Mouse (Mus musculus): Measurements from ENCODE around the gene Med20.
A peak's percentile ranks its signal among the peaks of the same experiment; 100 is the strongest.

The Med20 gene

DNA sequence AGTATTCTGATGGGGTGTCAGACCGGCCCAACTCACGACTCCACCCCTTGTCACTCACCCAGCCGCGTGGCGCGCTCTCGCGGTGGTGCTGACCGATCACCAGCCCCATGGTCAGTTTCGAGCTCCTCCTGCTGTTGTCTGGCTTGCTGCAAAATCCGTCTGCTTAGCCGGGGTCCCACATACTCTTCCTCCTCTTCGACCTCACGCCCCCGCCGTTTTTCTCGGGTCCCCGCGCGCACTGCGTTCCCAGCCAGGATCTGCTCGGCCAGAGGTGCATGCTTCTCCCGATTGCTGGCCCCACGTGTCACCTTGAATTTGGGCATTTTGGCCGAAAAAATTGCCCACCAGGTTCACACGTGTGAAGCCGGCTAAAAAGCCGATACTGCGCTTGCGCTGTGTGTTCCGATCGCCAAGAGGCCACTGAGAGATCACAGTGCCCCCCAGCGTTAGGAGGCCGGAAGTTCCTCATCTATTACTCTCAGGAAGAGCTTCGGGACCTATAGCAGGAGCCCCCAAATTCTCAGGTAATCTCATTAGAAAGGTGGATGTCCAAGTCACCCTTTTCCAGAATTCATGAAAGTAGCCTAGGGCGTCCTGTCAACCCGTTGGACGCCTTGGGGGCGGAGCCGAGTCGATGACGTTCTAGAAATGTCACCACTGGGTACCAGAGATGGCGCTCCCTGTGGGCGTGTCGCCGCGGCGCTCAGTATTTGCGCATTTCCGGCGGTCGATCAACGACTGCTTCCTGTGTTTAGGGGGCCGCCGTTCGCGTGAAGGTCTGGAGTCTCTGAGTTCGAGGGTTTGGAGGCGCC lies at the start of gene Med20, which contains the start of the genes Bysl and Gm20517:
TSS of gene Med20 (plus strand) at position 734 of the 812 bp plus-strand sequence.
TSS of gene Bysl (minus strand) at position 644 of the 812 bp plus-strand sequence.
TSS of gene Gm20517 (plus strand) at position 741 of the 812 bp plus-strand sequence.
- DNase-seq = peak; percentile 97

DNA sequence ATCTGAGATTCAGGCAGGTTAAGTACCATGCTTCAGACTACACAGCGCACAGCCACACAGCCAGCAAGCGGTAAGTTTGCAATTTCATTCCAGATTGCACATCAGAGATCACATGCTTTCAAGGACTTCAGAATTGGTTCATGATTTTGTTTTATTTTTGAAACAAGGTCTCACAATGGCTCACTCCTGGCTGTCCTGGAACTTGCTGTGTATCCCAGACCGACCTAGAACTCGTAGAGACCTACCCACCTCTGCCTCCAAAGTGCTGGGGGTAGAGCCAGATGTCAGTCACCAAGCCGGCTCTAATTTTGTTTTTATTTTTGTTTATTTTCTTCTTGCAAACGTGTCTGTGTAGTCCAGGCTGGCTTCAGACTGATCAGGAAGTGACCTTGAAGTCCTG lies 48.5 kb upstream of the Med20 start:
- no peak for DNase-seq

DNA sequence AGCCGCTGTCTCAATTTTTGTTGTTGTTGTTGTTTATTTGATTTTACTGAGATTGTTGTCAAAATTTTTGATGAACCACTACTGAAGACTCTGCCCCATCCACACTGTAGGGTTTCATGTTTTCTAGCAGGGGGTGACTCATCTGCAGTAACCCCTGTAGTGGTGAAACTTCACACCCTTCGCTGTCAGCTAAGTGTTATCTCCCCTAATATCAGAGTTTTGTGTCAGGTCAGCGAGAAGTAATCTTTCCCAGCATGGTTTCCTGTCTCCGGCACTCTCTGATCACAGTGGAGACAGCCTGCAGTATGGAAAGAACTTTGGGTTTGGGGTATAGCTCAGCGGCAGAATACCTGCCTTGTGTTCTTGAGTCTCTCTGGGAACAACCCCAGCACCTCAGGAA lies 46.8 kb upstream of the Med20 start:
- DNase-seq = no peak

DNA sequence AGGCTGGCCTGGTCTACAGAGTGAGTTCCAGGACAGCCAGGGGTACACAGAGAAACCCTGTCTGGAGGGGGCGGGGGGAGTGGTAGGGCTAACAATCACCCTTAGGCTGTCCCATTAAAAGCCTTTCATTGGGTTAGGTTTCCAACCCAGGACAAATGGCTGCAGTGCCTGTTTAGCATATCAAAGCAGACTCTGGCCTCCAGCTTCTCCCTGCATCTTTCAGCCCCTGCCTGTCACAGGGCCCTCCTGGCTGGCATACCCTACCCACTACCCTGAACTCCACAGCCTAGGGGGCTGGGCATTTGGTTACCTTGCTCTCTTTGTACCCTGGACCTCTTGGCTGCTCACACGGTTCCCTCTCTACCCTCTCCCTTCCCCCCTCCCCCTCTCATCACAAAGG lies 45.2 kb upstream of the Med20 start:
- DNase-seq = no peak

DNA sequence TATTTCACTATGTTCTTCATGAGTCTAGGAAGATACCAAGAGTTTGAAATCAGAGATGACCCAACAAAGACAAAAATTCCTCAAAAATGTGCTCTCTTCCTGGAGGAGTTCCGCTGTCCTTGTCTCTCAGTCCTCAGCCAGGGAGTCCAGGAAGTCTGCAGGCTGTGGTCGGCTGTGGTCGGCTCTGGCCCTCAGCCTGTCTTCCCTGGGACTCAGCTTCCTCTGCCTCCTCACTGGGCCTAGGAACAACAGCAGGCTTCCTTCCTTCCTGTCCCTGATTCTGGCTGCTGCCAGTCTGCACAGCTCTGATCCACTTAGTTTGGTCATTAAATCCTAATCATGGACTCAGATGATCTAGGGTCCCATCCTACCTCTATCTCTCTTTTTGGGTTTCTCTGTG lies 44.1 kb upstream of the Med20 start:
- peak; percentile 31 for DNase-seq

DNA sequence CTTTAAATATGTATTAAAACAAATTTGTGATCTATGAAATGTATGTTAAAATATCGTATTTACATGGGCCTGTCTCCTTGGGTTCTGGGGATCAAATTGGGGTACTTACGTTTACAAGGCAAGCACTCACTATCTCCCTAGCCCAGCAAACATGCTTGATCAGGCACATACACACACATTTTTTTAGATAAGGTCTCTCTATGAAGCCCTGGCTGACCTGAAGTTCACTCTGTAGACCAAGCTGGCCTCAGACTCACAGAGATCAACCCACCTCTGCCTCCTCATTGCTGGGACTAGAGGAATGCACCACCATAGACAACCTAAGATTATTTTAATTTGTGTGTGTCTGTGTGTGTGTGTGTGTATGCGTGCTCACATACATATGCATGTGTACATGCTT lies 43.0 kb upstream of the Med20 start:
- DNase-seq = no peak

DNA sequence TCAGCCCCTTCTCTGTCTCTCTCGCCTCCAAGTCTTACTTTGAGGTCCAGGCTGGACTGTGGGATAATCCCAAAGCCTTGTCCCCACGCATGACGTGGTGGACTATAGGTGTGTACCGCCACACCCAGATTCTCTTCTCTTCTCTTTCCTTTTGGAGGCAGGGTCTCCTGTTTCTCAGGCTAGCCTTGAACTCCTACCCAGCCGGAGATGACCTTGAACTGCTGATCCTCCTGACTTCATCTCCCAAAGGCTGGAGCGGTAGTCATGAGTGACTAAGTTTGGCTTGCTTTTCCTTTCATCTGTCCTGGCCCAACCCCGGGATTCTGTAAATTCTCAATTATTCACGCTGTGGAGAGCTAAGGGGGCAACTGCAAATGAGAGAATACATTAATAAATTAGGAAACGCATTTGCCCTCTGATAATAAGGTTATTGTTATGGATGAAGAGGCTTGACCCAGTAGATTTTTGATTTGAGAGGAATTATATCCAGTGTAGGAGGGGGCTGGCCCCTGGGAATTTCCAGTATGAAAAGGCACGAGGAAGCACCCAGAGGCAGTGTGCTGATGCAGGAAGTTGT lies 42.3 kb upstream of the Med20 start:
- DNase-seq = no peak

DNA sequence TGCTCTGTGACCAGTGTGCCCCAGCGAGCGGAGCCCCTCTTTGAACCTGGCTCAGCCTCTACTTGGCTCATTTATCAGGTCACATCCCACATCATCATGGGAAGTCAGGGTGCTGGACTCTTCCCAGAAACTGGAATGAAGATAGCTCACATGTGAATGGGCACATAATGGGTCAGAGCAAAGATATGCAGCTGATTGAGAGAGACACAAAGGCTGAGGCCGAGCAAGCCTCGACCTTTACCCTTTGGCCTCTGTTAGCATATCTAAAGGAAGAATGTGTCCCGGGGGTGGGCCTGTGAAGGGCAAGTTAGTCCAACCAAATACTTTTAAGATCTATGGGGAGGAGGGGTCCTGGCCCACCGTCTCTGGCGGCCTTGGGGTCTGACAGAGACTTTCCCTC lies 39.8 kb upstream of the Med20 start:
- no peak for DNase-seq

DNA sequence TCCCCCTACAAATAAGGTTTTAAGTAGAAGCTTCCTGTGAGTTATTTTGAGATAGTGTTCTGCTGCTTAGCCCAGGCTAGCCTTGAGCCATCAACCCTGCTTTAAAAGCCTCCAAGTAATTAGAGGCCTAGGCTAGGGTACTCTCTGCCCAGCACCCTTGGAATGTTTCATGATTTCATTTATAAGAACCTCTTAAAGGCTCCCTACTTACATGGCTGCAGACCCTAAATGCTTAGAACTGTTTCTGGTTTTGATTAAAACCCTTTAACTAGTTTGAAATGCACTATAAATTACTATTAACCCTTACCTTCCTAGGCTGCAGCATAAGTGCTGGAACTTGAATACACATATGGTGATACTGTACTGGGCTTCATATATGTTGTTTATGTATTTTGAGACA lies 38.9 kb upstream of the Med20 start:
- no peak for DNase-seq

DNA sequence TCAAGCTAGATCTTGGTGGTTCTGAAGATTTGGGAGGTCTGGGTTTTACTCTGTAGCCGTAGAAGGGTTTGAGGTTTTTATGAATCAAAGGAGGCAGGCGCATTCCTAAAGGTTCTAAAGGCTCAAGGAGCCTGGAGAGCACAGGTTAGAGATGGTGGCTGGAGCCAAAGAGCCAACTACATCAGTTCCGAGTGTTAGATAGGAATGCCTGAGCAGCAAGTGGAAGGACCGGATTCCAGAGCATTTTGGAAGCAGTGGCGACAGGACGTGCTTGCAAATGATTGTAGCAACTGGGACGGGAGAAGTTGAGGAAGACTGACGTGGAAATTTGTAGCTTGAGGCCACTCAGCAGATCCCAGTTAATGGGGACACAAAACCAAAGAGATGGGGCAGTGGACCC lies 37.4 kb upstream of the Med20 start:
- no peak for DNase-seq

DNA sequence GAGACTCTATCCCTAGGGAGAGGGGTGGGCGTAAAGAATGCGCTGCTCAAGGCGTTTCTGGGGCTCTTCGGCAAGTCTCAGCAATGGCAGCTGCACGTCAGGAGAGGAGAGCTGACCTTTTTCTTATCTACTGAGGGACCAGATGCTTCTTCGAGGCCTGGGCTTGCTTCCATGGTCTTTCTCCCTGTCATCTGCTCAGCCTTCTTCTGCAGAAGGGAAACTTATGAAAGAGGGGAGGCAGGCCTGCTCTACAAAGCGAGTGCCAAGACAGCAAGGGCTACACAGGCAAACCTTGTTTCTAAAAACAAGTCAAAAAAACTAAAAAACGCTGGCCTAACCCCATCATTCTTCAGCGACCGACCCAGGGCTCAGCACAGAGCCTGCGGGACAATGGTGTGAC lies 36.6 kb upstream of the Med20 start:
- DNase-seq = no peak

DNA sequence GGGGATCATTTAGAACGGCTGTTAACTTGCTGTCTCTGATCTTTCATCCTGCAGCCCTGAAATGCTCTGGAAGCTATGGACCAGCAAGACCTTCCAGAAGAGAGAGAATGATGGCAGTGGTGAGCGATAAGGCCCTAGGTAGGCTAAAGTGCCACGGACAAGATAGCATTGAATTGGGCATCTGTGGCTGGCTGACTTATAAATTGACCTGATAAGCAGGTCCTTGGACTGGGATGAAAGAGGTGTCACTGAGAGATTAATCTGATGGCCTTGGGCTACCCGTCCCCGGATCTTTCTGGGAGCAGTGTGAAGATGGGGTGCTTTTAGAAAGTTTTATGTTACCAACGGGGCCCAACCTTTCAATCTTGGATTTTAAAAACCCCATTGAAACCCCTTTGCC lies 32.7 kb upstream of the Med20 start:
- no peak for DNase-seq

DNA sequence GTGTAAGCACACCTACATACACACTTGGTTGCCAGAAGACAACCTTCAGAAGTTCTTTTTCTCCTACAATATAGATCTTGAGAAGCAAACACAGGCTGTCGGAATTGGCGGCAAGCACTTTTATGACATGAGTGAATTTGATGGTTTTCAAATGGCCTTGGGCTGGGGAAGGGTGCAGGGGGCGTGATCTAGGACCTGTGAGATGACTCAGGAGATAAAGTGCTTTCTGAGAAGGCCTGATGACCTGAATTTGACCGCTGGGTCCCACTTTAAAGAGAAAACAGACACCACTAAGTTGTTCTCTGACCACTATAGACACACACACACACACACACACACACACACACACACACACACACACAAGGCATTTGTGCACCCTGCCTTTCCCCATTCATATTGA lies 30.4 kb upstream of the Med20 start:
- no peak for DNase-seq

DNA sequence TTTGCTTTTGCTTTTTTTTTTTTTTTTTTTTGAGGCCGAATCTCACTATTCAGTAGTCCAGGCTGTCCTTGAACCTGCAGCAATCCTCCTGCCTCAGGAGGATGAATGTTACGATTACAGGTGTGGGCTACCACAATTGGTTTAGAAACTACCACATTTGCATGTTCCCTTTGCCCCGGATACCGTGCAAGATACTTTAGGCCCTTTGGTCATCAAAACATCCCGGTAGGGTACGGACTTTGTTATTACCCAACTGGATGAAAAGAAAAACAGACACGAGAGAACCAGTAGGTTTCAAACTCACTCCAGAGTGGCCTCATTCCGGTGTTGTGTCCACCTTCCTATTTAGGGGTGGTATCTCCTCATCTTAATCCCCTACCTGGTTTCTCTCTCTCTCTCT lies 22.9 kb upstream of the Med20 start:
- no peak for DNase-seq

DNA sequence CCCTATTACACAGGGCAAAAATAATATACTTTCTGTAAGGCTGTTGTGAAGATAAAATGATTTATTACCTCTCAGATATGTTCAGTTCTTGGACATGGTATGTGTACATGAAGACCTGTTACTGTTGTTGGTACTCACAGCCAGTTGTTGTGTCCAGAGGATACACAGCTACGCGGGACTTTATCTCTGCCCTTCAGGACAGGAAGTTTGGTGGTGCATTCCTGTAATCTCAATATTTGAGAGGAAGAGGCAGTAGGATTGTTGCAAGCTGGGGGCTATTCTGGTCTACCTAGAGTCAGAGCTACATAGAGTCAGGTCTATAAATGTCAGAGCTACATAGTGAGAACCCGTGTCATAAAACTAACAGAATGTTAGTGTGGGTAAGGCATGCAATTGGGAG lies 20.3 kb upstream of the Med20 start:
- no peak for DNase-seq

DNA sequence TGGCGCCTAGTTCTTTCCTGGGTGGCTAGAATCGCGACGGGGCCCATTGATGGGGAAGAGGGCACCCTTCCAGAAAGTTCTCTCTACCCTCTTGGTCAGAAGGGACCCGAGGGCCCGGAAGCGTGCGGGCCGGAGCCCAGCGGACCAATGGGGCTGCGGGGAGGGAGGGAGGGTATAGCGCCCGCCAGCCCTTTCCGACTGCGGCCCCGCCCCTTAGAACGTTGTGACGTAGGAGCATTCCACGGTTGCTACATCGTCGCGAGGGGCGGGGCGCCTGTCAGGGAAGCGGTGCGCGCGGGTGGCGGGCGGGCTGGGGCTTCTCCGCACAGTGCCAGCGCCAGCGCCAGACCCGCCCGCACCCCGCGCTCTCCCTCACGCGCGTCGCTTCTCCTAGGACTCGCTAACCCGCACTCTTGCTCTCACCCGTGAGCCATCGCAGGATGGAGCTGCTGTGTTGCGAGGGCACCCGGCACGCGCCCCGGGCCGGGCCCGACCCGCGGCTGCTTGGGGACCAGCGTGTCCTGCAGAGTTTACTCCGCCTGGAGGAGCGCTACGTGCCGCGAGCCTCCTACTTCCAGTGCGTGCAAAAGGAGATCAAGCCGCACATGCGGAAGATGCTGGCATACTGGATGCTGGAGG lies 18.0 kb upstream of the Med20 start:
- peak; percentile 96 for DNase-seq

DNA sequence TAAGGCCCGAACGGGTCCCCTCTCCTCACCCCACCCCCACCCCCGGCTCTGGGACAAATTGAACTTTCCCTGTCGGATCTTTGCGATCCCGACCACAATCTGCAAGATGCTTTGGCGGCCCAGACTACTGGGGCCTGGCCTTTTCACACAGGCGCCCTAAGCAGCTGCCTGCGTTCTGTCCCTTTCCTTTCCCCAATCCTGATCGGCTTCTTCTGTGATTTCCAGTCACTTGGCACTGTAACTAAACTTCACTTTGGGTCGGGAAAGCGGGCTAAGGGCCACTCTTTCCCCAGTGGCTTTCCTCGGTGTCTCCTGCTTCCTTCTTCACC lies 17.6 kb upstream of the Med20 start:
- no peak for DNase-seq

DNA sequence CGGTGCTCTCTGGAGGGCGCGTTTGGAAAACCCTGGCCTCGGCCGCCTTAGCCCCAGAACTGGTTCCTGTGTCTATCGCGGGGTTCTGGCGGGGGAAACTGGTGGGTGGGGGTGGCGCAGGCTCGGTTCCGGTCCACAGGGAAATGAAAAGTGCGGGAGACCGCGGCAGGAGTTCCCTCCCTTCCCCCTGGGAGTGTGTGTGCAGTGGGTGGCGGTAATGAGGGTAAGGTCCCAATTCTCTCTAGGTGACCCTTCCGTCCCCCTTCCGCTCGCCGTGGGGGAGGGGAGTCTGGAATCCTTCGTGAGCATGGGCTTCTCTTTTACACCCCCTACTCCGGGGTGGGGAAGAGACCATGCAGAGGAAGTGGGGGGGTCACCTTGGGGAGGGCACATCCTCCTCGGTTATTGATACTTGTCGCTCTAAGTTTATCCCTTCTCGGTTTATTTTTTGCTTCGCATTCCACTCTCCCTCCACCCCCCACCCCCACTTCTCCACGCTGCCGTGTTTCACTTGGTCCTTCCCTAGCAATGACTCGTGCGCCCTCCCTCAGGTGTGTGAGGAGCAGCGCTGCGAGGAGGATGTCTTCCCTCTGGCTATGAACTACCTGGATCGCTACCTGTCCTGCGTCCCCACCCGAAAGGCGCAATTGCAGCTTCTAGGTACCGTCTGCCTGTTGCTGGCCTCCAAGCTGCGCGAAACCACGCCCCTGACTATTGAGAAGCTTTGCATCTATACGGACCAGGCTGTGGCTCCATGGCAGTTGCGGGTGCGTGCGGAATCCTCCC lies 17.0 kb upstream of the Med20 start:
- peak; percentile 60 for DNase-seq

DNA sequence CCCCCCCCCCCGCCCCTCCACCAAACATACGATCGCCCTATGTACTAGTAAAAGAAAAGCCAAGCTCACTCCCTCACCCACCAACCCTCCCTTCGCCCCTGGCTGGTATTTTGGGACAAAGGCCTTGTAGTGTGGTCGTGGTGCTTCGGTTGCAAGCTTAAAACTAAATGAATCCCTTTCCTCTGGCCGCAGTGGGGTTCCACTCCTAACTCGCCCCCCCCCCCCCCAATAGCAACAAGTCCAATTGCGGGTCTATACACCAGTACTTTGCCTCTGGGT lies 16.5 kb upstream of the Med20 start:
- no peak for DNase-seq

DNA sequence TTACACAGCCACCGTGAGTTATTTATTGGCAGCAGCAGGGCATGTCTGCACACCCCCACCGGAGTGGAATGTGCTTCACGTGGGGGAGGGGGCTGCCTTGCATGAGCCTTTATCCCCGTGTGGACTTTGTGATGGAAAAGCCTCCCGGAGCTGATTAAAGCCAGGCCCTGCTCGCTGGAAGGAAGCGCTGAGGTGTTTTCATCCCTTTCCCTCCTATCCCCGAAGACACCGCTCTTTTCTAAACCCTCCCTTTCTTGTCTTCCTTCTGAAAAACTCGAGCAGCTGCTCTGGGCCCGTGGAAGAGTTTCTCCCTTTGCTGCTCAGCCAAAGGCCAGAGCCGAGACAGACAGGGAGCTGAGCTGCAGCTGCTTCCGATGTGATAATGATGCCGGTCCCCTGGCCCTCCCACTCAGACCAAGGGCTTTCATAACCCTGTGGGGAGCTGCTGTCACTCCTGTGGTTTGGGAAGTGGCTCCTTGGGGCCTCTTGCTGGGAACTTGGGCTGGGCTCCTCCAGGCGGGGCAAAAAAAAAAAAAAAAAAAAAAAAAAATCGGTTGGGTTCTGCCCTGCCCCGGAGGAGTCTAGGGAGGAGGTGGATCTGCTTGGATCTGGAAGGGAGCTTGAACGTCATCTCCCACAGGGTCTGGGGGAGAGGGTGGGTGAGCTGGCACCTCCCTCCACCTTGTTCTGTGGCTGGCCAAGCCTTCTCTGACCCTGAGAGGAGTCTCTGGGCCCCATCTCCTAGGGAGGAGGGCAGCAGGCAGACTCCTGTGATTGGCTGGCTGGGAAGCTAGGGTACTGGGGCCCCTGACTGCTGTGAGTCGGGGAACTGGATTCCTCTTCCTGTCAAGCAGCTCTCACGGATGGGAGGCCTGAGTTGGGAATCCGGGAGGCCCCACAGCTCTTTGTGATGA lies 15.9 kb upstream of the Med20 start:
- peak; percentile 53 for DNase-seq

DNA sequence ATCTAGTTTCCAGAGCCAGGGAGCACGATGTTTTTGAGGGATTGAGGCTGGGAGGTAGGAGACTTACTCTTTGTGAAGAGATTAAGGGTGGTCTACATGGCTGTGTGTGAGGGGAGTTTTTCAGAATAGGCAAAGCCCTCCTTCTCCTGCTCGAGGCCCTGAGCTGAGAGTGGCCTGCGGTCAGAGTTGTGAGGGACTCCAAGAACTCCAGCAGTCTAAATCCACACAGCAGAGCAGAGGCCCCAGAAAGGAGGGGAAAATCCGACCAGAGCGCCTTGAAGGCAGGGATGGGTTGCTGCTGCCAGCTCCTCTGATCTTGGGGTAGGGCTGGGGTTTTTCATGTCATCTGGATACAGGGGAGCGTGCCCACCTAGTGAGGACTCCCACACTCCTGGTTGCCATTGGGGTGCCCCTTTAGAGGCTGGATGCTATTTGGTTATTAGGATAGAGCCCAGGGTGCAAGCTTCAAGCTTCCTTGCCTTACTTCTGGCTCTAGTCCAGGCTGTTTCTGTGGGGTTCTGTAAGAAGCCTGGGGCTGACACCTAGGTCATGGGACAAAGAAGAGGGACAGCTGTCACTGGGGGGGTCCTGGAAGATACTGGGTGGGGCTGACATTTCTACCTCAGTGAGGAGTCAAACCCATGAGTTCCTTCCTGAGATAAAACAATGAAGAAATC lies 15.1 kb upstream of the Med20 start:
- no peak for DNase-seq

DNA sequence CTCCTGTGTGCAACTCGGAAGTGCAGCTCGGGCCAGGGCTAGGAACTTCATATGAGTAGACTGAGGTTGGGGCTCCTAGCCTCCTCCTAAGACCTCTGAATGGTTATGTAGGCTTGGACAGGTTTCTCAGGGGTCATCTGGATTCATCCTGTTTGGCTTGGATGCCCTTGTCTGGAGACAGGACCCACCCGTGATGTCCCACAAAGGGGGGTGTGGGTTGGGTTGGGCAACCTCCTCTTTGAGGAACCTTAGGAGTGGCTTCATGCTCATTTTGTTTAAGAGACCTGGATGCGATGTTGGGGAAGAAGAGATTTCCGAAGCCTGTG lies 14.6 kb upstream of the Med20 start:
- no peak for DNase-seq
